Mouse (Mus musculus) intestine, postnatal 0 days (tissue): ENCODE measurements around the gene Hist1h3f. TPM values are rescaled to one million over a fixed set of nuclear protein-coding genes. Genes with fewer than 3 reads are reported as not detected.
A peak's percentile ranks its signal among the peaks of the same experiment; 100 is the strongest.

ENCODE experiments used
- ATAC-seq: fragments of 200-750 bp; cut with Nextera tagmentation; 2 replicates; pipeline ENCODE4 v1.8.0; 2017; ENCODE audit warnings: mild to moderate bottlenecking, moderate TSS enrichment, moderate library complexity
- H3K27ac ChIP-seq: fragments of 300-500 bp; sonication (generic); 2 replicates; pipeline ENCODE4 v1.5.1; 2014; ENCODE audit warnings: mild to moderate bottlenecking, low read depth, low read length, moderate library complexity
- H3K27me3 ChIP-seq: fragments of 300-500 bp; sonication (generic); replicated peaks from 2 replicates; pipeline ENCODE4 v1.6.1; 2014; ENCODE audit warnings: low read length, mixed read lengths; ENCODE audit not compliant: control insufficient read depth, insufficient read depth
- H3K36me3 ChIP-seq: fragments of 300-500 bp; sonication (generic); 2 replicates; pipeline ENCODE4 v1.6.1; 2014; ENCODE audit warnings: mild to moderate bottlenecking, moderate library complexity; ENCODE audit not compliant: control insufficient read depth, insufficient read depth
- H3K4me1 ChIP-seq: fragments of 300-500 bp; sonication (generic); replicated peaks from 2 replicates; pipeline ENCODE4 v1.6.1; 2014; ENCODE audit warnings: antibody characterized with exemption, low read length, mixed read lengths; ENCODE audit not compliant: control insufficient read depth, insufficient read depth
- H3K4me2 ChIP-seq: fragments of 300-500 bp; sonication (generic); replicated peaks from 2 replicates; pipeline ENCODE4 v1.6.1; 2014; ENCODE audit warnings: low read depth, mild to moderate bottlenecking, moderate library complexity
- H3K4me3 ChIP-seq: fragments of 300-500 bp; sonication (generic); 2 replicates; pipeline ENCODE4 v1.5.1; 2014; ENCODE audit warnings: low read depth, low read length
- H3K9ac ChIP-seq: fragments of 300-500 bp; sonication (generic); 2 replicates; pipeline ENCODE4 v1.6.1; 2014; ENCODE audit warnings: mild to moderate bottlenecking, low read depth, low read length
- H3K9me3 ChIP-seq: fragments of 300-500 bp; sonication (generic); 2 replicates; pipeline ENCODE4 v1.6.1; 2016; ENCODE audit warnings: mixed run types; ENCODE audit not compliant: control insufficient read depth
- CTCF ChIP-seq: sonication (generic); IDR thresholded peaks from 2 replicates; pipeline ENCODE4 v1.5.1; 2016; ENCODE audit warnings: low read depth, mild to moderate bottlenecking, control low read depth, antibody characterized with exemption, moderate library complexity
- WGBS: fragments of 180-500 bp; shearing (Covaris S2); extraction: QIAGEN DNeasy Blood & Tissue Kit; methylation state at CpG from one replicate; pipeline ENCODE4 v1.1.7; 2014; 5-methylcytosine and 5-hydroxymethylcytosine counted together
- polyA plus RNA-seq: library from polyadenylated mRNA; unstranded; fragments of >200 nt; fragmentation: Nextera tagmentation; extraction: Ambion mirVana; gene quantifications from 2 replicates; pipeline ENCODE4 v1.2.1, GENCODE M21; 2015

The Hist1h3f gene
- polyA plus RNA-seq, 1 experiment from 2014 or later, result 0.37 TPM

GRCm38 (mm10) chr13:23523976-23524375 lies 19.9 kb upstream of the Hist1h3f start:
- no peak for TF ChIP-seq CTCF
- ATAC-seq, result no peak
- peaks cover 6% of the 10 kb centered on the region; the same call in 1 of the 2 replicates for H3K4me1 ChIP-seq
- no peaks in the 10 kb centered on the region for H3K36me3 ChIP-seq
- no peaks in the 10 kb centered on the region for H3K27me3 ChIP-seq
- H3K4me3 ChIP-seq, result no peak overlapping the region
- H3K9ac ChIP-seq, result no peak overlapping the region
- H3K27ac ChIP-seq, result no peak overlapping the region
- no peak overlapping the region for H3K4me2 ChIP-seq
- 36% methylated on average over 5 of the region's 5 CpGs for WGBS
- H3K9me3 ChIP-seq, result no peaks in the 10 kb centered on the region

- ATAC-seq, result no peak
Measured at GRCm38 (mm10) chr13:23524654-23525053, 19.2 kb upstream of the Hist1h3f start.

GRCm38 (mm10) chr13:23525901-23526300 lies 18.0 kb upstream of the Hist1h3f start:
- Histone ChIP-seq H3K4me2 (peak overlapping the region; percentile 64), H3K36me3 (no peaks in the 10 kb centered on the region), H3K9ac (no peak overlapping the region), H3K27ac (no peak overlapping the region), H3K4me1 (peaks cover 6% of the 10 kb centered on the region; the same call in 1 of the 2 replicates), H3K4me3 (peak overlapping the region; percentile 49), H3K9me3 (no peaks in the 10 kb centered on the region), H3K27me3 (no peaks in the 10 kb centered on the region)
- no peak for TF ChIP-seq CTCF
- 3% methylated on average over 10 of the region's 10 CpGs for WGBS
- no peak for ATAC-seq

More at GRCm38 (mm10) chr13:23524654-23525053, 19.2 kb upstream of the Hist1h3f start:
- Histone ChIP-seq H3K27ac (no peak overlapping the region), H3K4me1 (peaks cover 6% of the 10 kb centered on the region; the same call in 1 of the 2 replicates), H3K4me3 (no peak overlapping the region), H3K9me3 (no peaks in the 10 kb centered on the region), H3K36me3 (no peaks in the 10 kb centered on the region), H3K27me3 (no peaks in the 10 kb centered on the region), H3K9ac (no peak overlapping the region), H3K4me2 (no peak overlapping the region)
- peak; percentile 92 for TF ChIP-seq CTCF
- 11% methylated on average over 5 of the region's 5 CpGs for WGBS

GRCm38 (mm10) chr13:23526312-23526711 lies 17.5 kb upstream of the Hist1h3f start:
- peak overlapping the region; percentile 64 for H3K4me2 ChIP-seq

GRCm38 (mm10) chr13:23529005-23529404 lies 14.8 kb upstream of the Hist1h3f start:
- H3K27ac ChIP-seq, result no peak overlapping the region
- 80% methylated on average over 5 of the region's 5 CpGs for WGBS
- no peak for TF ChIP-seq CTCF
- H3K9me3 ChIP-seq, result no peaks in the 10 kb centered on the region
- H3K9ac ChIP-seq, result no peak overlapping the region
- no peak for ATAC-seq
- H3K36me3 ChIP-seq, result no peaks in the 10 kb centered on the region
- no peak overlapping the region for H3K4me2 ChIP-seq
- peaks cover 6% of the 10 kb centered on the region; the same call in 1 of the 2 replicates for H3K4me1 ChIP-seq
- H3K27me3 ChIP-seq, result no peaks in the 10 kb centered on the region
- no peak overlapping the region for H3K4me3 ChIP-seq

More at GRCm38 (mm10) chr13:23526312-23526711, 17.5 kb upstream of the Hist1h3f start:
- H3K9me3 ChIP-seq, result no peaks in the 10 kb centered on the region
- H3K4me1 ChIP-seq, result peaks cover 6% of the 10 kb centered on the region; the same call in 1 of the 2 replicates
- no peak for TF ChIP-seq CTCF
- H3K4me3 ChIP-seq, result peak overlapping the region; percentile 49
- H3K27ac ChIP-seq, result no peak overlapping the region
- peak overlapping the region; percentile 34; the same call in 1 of the 2 replicates for H3K9ac ChIP-seq
- no peaks in the 10 kb centered on the region for H3K27me3 ChIP-seq
- ATAC-seq, result peak; percentile 44; the same call in 1 of the 2 replicates
- under 1% methylated on average over 17 of the region's 17 CpGs for WGBS
- no peaks in the 10 kb centered on the region for H3K36me3 ChIP-seq

GRCm38 (mm10) chr13:23529480-23530165 lies 14.2 kb upstream of the Hist1h3f start:
- H3K27me3 ChIP-seq, result no peaks in the 10 kb centered on the region
- no peaks in the 10 kb centered on the region for H3K9me3 ChIP-seq
- peaks cover 6% of the 10 kb centered on the region; the same call in 1 of the 2 replicates for H3K4me1 ChIP-seq
- ATAC-seq, result no peak
- peak overlapping the region; percentile 49 for H3K4me3 ChIP-seq
- TF ChIP-seq CTCF, result no peak
- no peak overlapping the region for H3K27ac ChIP-seq
- peak overlapping the region; percentile 74 for H3K4me2 ChIP-seq
- H3K36me3 ChIP-seq, result no peaks in the 10 kb centered on the region
- H3K9ac ChIP-seq, result no peak overlapping the region
- 18% methylated on average over 2 of the region's 2 CpGs for WGBS
